16 mouse cellular contexts compared by ENCODE assay signal in the genomic region with DNA sequence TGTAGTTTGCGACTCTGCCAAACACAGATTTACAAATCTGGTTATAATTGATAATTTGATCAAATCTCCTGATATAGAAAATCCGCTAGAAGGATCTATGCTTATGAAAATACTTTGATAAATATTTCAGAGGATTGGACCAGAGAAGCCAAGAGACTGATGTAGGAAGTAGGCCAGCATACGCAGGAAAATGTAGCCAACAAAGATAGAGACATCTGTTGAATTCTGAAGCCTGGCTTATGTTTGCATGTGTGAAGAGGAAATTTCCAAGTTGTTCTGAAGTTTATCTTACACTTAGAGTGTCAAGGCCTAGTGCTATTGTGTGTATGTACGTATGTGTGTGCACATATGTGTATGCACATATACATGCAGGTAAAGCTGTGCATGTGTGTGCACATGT.
"Had no signal": no experiment of that assay in that cellular context is flagged by ENCODE, and none has a peak within 500 bp of the region (broad histone marks: within the 10 kb centered on the region; RNA-seq: fewer than 3 reads in every experiment).

No protein-coding gene starts in this region.

- H3K4me1 ChIP-seq: neural tube, embryonic 13.5 days; neural tube, embryonic 15.5 days; stomach, embryonic 15.5 days had no signal

- H3K27ac ChIP-seq: neural tube, embryonic 13.5 days; neural tube, embryonic 15.5 days; stomach, embryonic 15.5 days; stomach, postnatal 0 days had no signal

- H3K9me3 ChIP-seq: neural tube, embryonic 13.5 days; neural tube, embryonic 15.5 days; stomach, embryonic 15.5 days had no signal

- H3K9ac ChIP-seq: neural tube, embryonic 13.5 days; neural tube, embryonic 15.5 days; stomach, embryonic 15.5 days had no signal

- H3K27me3 ChIP-seq: neural tube, embryonic 13.5 days; neural tube, embryonic 15.5 days; stomach, embryonic 15.5 days had no signal

- H3K4me3 ChIP-seq: neural tube, embryonic 13.5 days; neural tube, embryonic 15.5 days; stomach, embryonic 15.5 days had no signal

- DNase-seq: retina, postnatal 1 day; right cerebral cortex, adult 18-20 months; right cerebral cortex, postnatal 14 days; right cerebral cortex, postnatal 25 days; right cerebral cortex, postnatal 4 days; spleen, adult 18-20 months; thymus, adult 18-20 months; thymus, adult 2 months; thymus, postnatal 14 days; thymus, postnatal 25 days; thymus, postnatal 36 days; thymus, postnatal 4 days had no signal

- H3K4me2 ChIP-seq: neural tube, embryonic 13.5 days; neural tube, embryonic 15.5 days; stomach, embryonic 15.5 days had no signal

- H3K36me3 ChIP-seq: neural tube, embryonic 13.5 days; neural tube, embryonic 15.5 days; stomach, embryonic 15.5 days had no signal
